Mouse (Mus musculus) neural tube, embryonic 12.5 days (tissue): Measurements from ENCODE around the gene Cacna1d. TPM values are rescaled to one million over a fixed set of nuclear protein-coding genes. Genes with fewer than 3 reads are reported as not detected.

Experiments
- ATAC-seq: fragments of 200-750 bp; cut with Nextera tagmentation; 2 replicates; pipeline ENCODE4 v1.8.0; 2017; ENCODE audit warnings: low read depth, mild to moderate bottlenecking, moderate TSS enrichment, moderate library complexity; ENCODE audit not compliant: low FRiP score
- H3K27ac ChIP-seq: fragments of 300-500 bp; sonication (generic); 2 replicates; pipeline ENCODE4 v1.5.1; 2016
- H3K27me3 ChIP-seq: fragments of 300-500 bp; sonication (generic); replicated peaks from 2 replicates; pipeline ENCODE4 v1.6.1; 2016; ENCODE audit warnings: mild to moderate bottlenecking
- H3K36me3 ChIP-seq: fragments of 300-500 bp; sonication (generic); 2 replicates; pipeline ENCODE4 v1.6.1; 2016; ENCODE audit warnings: mild to moderate bottlenecking
- H3K4me1 ChIP-seq: fragments of 300-500 bp; sonication (generic); 2 replicates; pipeline ENCODE4 v1.6.1; 2016
- H3K4me2 ChIP-seq: fragments of 300-500 bp; sonication (generic); replicated peaks from 2 replicates; pipeline ENCODE4 v1.6.1; 2016; ENCODE audit warnings: mild to moderate bottlenecking
- H3K4me3 ChIP-seq: fragments of 300-500 bp; sonication (generic); 2 replicates; pipeline ENCODE4 v1.5.1; 2016
- H3K9ac ChIP-seq: fragments of 300-500 bp; sonication (generic); 2 replicates; pipeline ENCODE4 v1.6.1; 2016; ENCODE audit warnings: mild to moderate bottlenecking
- H3K9me3 ChIP-seq: fragments of 300-500 bp; sonication (generic); 2 replicates; pipeline ENCODE4 v1.6.1; 2016; ENCODE audit warnings: mild to moderate bottlenecking
- WGBS: fragments of 180-500 bp; shearing (Covaris S2); methylation state at CpG from one replicate; pipeline ENCODE4 v1.1.7; 2016; 5-methylcytosine and 5-hydroxymethylcytosine counted together
- polyA plus RNA-seq: library from polyadenylated mRNA; unstranded; fragments of >200 nt; fragmentation: Nextera tagmentation; extraction: Ambion mirVana; gene quantifications from 2 replicates; pipeline ENCODE4 v1.2.1, GENCODE M21; 2016

Gene Cacna1d
- polyA plus RNA-seq, 1 experiment from 2014 or later: 3.0 TPM

DNA sequence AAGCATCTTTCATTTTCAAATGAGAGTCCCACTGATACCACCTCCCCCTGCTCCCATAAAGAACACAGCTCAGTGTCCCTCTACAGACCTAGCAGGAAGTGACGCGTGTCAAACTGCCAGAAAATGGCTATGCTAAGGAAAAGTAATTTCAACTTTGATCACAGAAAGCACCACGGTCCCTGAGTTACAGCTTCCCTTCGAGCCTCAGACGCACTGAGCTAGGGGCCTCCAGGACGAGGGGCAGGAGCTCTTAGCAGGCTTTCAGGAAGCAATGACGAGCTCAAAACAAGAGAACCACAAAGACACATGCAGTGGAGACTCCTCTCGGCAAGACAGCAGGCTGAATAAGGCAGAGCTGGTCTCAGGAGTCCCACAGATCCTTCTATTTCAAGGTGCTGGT is 243.1 kb downstream of the Cacna1d start:
- Histone ChIP-seq H3K4me3 (no peak overlapping the region), H3K9me3 (no peaks in the 10 kb centered on the region), H3K4me1 (peaks cover 4% of the 10 kb centered on the region; the same call in 1 of the 2 replicates), H3K4me2 (no peak overlapping the region), H3K27me3 (no peaks in the 10 kb centered on the region), H3K36me3 (no peaks in the 10 kb centered on the region), H3K9ac (no peak overlapping the region), H3K27ac (no peak overlapping the region)
- 74% methylated on average over 8 of the region's 8 CpGs for WGBS
- ATAC-seq: no peak

DNA sequence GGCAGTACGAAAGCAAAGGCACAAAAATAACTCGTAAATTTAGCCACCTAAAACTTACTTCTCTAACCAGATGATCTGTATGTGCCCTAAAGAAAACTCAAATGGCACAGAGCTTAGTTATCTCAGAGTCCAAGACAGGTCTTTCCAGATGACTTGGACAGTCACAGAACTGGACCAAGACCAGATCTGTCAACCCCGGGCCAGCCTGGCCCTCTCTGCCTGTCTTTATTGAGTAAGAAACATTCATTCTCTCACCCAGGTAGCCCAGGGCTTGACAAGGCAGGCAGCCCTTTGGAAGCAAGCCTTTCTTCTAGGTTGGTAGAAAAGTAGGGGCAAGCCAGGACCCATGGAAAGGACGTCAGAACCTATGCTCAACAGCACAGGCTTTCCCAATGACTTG is 243.6 kb downstream of the Cacna1d start:
- Histone ChIP-seq H3K36me3 (no peaks in the 10 kb centered on the region), H3K4me1 (peaks cover 4% of the 10 kb centered on the region; the same call in 1 of the 2 replicates), H3K4me2 (no peak overlapping the region), H3K27me3 (no peaks in the 10 kb centered on the region), H3K27ac (no peak overlapping the region), H3K9ac (no peak overlapping the region), H3K4me3 (no peak overlapping the region), H3K9me3 (no peaks in the 10 kb centered on the region)
- WGBS: 85% methylated on average over 4 of the region's 4 CpGs
- ATAC-seq: no peak

- no peak overlapping the region for H3K27ac ChIP-seq
- H3K4me3 ChIP-seq: no peak overlapping the region
- H3K36me3 ChIP-seq: no peaks in the 10 kb centered on the region
- H3K4me1 ChIP-seq: no peaks in the 10 kb centered on the region
- no peak overlapping the region for H3K9ac ChIP-seq
- ATAC-seq: no peak
- H3K4me2 ChIP-seq: no peak overlapping the region
- WGBS: 92% methylated on average over 5 of the region's 5 CpGs
- no peaks in the 10 kb centered on the region for H3K9me3 ChIP-seq
- no peaks in the 10 kb centered on the region for H3K27me3 ChIP-seq
Measured at GRCm38 (mm10) chr14:30244776-30245175, 246.5 kb downstream of the Cacna1d start.

- Histone ChIP-seq H3K27me3 (no peaks in the 10 kb centered on the region), H3K27ac (no peak overlapping the region), H3K36me3 (no peaks in the 10 kb centered on the region), H3K9me3 (no peaks in the 10 kb centered on the region), H3K4me1 (no peaks in the 10 kb centered on the region), H3K4me3 (no peak overlapping the region), H3K4me2 (no peak overlapping the region), H3K9ac (no peak overlapping the region)
- ATAC-seq: no peak
- WGBS: 89% methylated on average over 3 of the region's 3 CpGs
Measured at GRCm38 (mm10) chr14:30242818-30243205, 248.4 kb downstream of the Cacna1d start.

- Histone ChIP-seq H3K4me1 (no peaks in the 10 kb centered on the region), H3K36me3 (no peaks in the 10 kb centered on the region), H3K27me3 (no peaks in the 10 kb centered on the region), H3K4me3 (no peak overlapping the region), H3K9me3 (no peaks in the 10 kb centered on the region), H3K9ac (no peak overlapping the region), H3K4me2 (no peak overlapping the region), H3K27ac (no peak overlapping the region)
- ATAC-seq: no peak
- WGBS: 91% methylated on average over 13 of the region's 13 CpGs
Measured at GRCm38 (mm10) chr14:30242166-30242817, 249.0 kb downstream of the Cacna1d start.

- H3K9ac ChIP-seq: no peak overlapping the region
- H3K27me3 ChIP-seq: no peaks in the 10 kb centered on the region
- no peak for ATAC-seq
- H3K4me2 ChIP-seq: no peak overlapping the region
- no peaks in the 10 kb centered on the region for H3K36me3 ChIP-seq
- 79% methylated on average over 7 of the region's 7 CpGs for WGBS
- no peaks in the 10 kb centered on the region for H3K4me1 ChIP-seq
- no peak overlapping the region for H3K4me3 ChIP-seq
- H3K9me3 ChIP-seq: no peaks in the 10 kb centered on the region
- H3K27ac ChIP-seq: no peak overlapping the region
Measured at GRCm38 (mm10) chr14:30240916-30241515, 250.2 kb downstream of the Cacna1d start.

DNA sequence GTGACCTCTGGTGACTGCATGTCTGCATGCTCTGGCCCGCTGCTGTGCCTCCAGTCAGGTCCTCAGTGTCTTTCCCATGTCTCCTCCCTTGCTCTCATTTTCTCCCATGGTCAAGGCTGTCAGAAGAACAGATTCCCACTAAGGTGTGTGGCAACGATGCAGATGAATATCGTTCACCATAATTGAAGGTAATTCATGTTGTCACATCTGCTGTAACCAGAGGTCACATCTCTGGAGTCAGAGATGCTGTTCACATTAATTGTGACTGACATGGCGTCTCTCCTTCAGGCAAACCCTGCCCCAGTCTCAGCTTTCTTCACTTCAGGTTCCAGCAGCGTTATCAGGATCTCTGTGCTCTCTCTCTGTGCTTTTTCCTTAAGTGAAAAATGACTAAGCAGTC is 252.4 kb downstream of the Cacna1d start:
- Histone ChIP-seq H3K27ac (no peak overlapping the region), H3K4me1 (no peaks in the 10 kb centered on the region), H3K4me2 (no peak overlapping the region), H3K4me3 (no peak overlapping the region), H3K36me3 (no peaks in the 10 kb centered on the region), H3K9ac (no peak overlapping the region), H3K27me3 (no peaks in the 10 kb centered on the region), H3K9me3 (no peaks in the 10 kb centered on the region)
- WGBS: 88% methylated on average over 5 of the region's 5 CpGs
- no peak for ATAC-seq

DNA sequence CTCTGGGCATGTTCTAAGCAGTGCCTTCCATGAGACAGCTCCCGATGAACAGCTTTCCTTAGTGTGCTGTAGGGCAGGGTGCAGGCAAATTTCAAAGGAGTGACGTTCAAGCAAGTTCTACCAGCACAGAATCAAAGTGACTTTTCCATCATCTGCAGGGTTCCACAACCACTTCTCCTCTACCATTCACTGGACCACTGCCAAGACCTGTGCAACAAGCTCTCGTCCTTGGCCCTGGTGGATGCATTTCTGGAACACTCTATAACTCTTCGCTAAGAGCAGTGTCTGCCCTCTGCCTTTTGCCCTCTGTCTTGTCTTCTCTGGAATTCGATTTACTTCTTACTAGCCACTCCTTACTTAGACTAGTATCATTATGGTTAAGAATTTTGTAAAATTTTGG is 266.1 kb downstream of the Cacna1d start:
- H3K9ac ChIP-seq: no peak overlapping the region
- H3K27me3 ChIP-seq: no peaks in the 10 kb centered on the region
- no peak overlapping the region for H3K4me3 ChIP-seq
- H3K9me3 ChIP-seq: no peaks in the 10 kb centered on the region
- ATAC-seq: no peak
- no peak overlapping the region for H3K4me2 ChIP-seq
- no peaks in the 10 kb centered on the region for H3K36me3 ChIP-seq
- no peaks in the 10 kb centered on the region for H3K4me1 ChIP-seq
- WGBS: 88% methylated on average over 5 of the region's 5 CpGs
- no peak overlapping the region for H3K27ac ChIP-seq

- Histone ChIP-seq H3K36me3 (no peaks in the 10 kb centered on the region), H3K27ac (no peak overlapping the region), H3K4me3 (no peak overlapping the region), H3K27me3 (no peaks in the 10 kb centered on the region), H3K4me1 (no peaks in the 10 kb centered on the region), H3K4me2 (no peak overlapping the region), H3K9me3 (no peaks in the 10 kb centered on the region), H3K9ac (no peak overlapping the region)
- no peak for ATAC-seq
- 91% methylated on average over 6 of the region's 6 CpGs for WGBS
Measured at GRCm38 (mm10) chr14:30222101-30222500, 269.2 kb downstream of the Cacna1d start.

DNA sequence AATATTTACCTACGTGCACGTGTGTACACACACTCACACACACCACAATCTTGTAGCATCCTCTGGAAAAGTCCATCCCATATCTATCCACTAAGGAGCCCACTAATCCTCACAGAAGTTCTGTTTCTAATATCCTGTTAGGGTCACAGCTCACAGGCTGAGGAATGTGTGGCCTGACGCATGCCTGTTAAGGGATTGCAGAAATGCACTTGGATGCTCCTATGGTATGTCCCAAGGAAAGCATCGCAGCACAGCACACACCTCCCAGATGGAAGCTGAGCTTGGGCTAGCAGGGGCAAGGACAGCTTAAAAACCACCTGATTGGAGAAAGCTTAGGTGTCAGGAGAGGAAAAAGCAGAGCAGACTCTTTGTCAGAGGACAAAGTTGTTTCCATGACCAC is 271.4 kb downstream of the Cacna1d start:
- Histone ChIP-seq H3K4me3 (no peak overlapping the region), H3K27ac (no peak overlapping the region), H3K27me3 (no peaks in the 10 kb centered on the region), H3K36me3 (no peaks in the 10 kb centered on the region), H3K9ac (no peak overlapping the region), H3K4me2 (no peak overlapping the region), H3K9me3 (no peaks in the 10 kb centered on the region), H3K4me1 (no peaks in the 10 kb centered on the region)
- no peak for ATAC-seq
- WGBS: 87% methylated on average over 4 of the region's 4 CpGs

DNA sequence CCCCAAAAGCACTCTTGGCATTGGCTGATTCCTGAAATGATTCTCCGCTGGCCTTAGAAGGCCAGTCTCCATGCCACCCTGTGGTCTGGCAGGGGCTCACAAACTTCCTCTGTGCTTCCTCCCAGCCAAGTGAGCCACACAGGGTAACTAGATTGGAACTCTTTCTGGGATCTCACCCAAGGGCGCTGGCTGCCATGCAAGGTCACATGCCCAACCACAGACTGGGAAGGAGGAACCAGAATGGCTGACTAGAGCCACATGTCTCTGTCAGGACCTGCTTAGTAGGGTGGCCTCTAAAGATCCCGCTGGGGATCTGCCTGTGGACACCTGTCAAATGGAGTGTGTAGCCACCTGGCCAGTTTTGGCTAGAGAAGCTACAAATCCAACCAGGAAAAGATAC is 273.1 kb downstream of the Cacna1d start:
- Histone ChIP-seq H3K36me3 (no peaks in the 10 kb centered on the region), H3K27ac (no peak overlapping the region), H3K4me3 (no peak overlapping the region), H3K27me3 (no peaks in the 10 kb centered on the region), H3K4me2 (no peak overlapping the region), H3K4me1 (no peaks in the 10 kb centered on the region), H3K9me3 (no peaks in the 10 kb centered on the region), H3K9ac (no peak overlapping the region)
- no peak for ATAC-seq
- WGBS: 93% methylated on average over 3 of the region's 3 CpGs

- ATAC-seq: no peak
- Histone ChIP-seq H3K9me3 (no peaks in the 10 kb centered on the region), H3K4me2 (no peak overlapping the region), H3K4me1 (no peaks in the 10 kb centered on the region), H3K9ac (no peak overlapping the region), H3K36me3 (no peaks in the 10 kb centered on the region), H3K27me3 (no peaks in the 10 kb centered on the region), H3K4me3 (no peak overlapping the region), H3K27ac (no peak overlapping the region)
- 83% methylated on average over 2 of the region's 2 CpGs for WGBS
Measured at GRCm38 (mm10) chr14:30217124-30217523, 274.1 kb downstream of the Cacna1d start.

DNA sequence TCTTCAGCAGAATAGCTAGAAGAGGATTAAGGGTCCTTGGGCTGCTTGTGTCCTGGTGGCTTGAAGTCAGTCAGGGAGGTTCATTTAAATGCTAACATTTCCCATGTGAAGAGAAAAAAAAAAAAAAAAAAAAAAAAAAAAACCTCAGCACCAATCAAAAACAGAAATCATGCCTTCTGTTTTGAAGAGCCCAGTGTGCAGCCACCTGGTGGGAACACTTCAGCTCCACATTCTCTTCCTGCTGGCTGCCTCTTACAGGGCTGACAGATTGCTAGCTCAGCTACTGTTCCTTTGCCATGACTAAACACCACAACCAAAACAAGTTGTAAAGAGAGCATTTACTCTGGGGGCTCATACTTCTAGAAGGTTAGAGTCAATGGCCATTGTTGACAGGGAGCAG is 283.1 kb downstream of the Cacna1d start:
- no peak for ATAC-seq
- Histone ChIP-seq H3K27me3 (no peaks in the 10 kb centered on the region), H3K9me3 (no peaks in the 10 kb centered on the region), H3K4me1 (no peaks in the 10 kb centered on the region), H3K4me3 (no peak overlapping the region), H3K36me3 (no peaks in the 10 kb centered on the region), H3K9ac (no peak overlapping the region), H3K27ac (no peak overlapping the region), H3K4me2 (no peak overlapping the region)
